Mouse (Mus musculus): ENCODE results near the gene Pik3ip1. TPM values are rescaled to one million over a fixed set of nuclear protein-coding genes. Genes with fewer than 3 reads are reported as not detected.

The Pik3ip1 gene
- polyA plus RNA-seq (2012; rRNA removed): 1.7 and 1.8 TPM in 2 replicates

DNA sequence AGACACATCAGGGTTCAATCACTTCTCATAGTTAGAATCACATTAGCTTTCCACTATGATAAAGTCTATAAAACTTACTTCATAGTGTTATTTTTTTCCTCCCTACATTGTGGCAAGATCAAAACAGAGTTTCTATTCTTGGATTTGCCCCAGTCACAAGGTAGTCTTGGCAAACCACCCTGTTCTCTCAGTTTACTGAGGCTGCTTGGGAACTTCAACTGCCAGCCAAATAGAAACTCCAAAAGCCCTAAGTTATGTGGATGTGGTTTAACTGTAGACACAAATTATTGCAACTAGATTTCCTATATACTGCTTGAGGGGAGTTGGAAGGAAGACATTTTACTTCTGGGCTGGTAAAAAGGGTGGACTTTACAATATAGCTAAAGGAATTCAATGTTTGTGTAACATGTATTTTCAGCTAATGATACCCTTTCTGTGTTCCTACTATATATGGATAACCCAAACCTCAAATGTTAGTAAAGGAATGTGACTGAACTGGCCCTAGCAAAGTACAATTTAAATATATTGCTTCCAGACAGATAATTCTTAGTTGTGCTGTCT lies at the start of gene Pik3ip1:
Gene Pik3ip1, plus strand, starts transcription at position 511 of the 561 bp plus-strand sequence.

GRCm38 (mm10) chr11:3288521-3289301 lies 41.5 kb upstream of the Pik3ip1 start, which contains the start of gene Patz1:
Patz1 (plus strand) TSS chr11:3288874.

Other genes with a start within 250 kb of the Pik3ip1 start
- gene Sfi1, start 136.9 kb upstream of the Pik3ip1 start, polyA plus RNA-seq (2012; rRNA removed): 5.4 and 6.8 TPM in 2 replicates
- 26.2 and 27.7 TPM in 2 replicates for gene Eif4enif1, start 128.0 kb upstream of the Pik3ip1 start, polyA plus RNA-seq (2012; rRNA removed)
- 31.8 and 32.1 TPM in 2 replicates for gene Drg1, start 64.0 kb upstream of the Pik3ip1 start, polyA plus RNA-seq (2012; rRNA removed)
- 10.9 and 12.1 TPM in 2 replicates for gene Patz1, start 41.5 kb upstream of the Pik3ip1 start, polyA plus RNA-seq (2012; rRNA removed)
- 7.5 and 8.3 TPM in 2 replicates for gene Limk2, start 78.8 kb downstream of the Pik3ip1 start, polyA plus RNA-seq (2012; rRNA removed)
- gene Rnf185, start 122.0 kb downstream of the Pik3ip1 start, polyA plus RNA-seq (2012; rRNA removed): 10.4 and 11.3 TPM in 2 replicates
- gene Pla2g3, start 157.9 kb downstream of the Pik3ip1 start, polyA plus RNA-seq (2012; rRNA removed): 0.07 TPM in 2 replicates
- 0.81 and 1.1 TPM in 2 replicates for gene Inpp5j, start 174.4 kb downstream of the Pik3ip1 start, polyA plus RNA-seq (2012; rRNA removed)
- 11.6 and 13.5 TPM in 2 replicates for gene Selenom, start 184.3 kb downstream of the Pik3ip1 start, polyA plus RNA-seq (2012; rRNA removed)
- 3.0 and 3.1 TPM in 2 replicates for gene Smtn, start 210.2 kb downstream of the Pik3ip1 start, polyA plus RNA-seq (2012; rRNA removed)

Measured in liver, embryonic 18 days (tissue).